Mouse (Mus musculus) CH12.LX (cell line): ENCODE data around the gene Ubtf.

Source experiments
- CHD1 ChIP-seq: IDR thresholded peaks from 2 replicates; pipeline ENCODE4 v1.6.1; 2012; ENCODE audit warnings: low read depth, low read length, improper control_type of control experiment, inconsistent platforms
- CTCF ChIP-seq, 2 experiments: IDR thresholded peaks in 1 of 2; conservative IDR thresholded peaks in 1 of 2; 2 replicates each; pipeline ENCODE4 v1.5.1; 2011 to 2012; ENCODE audit warnings: low read depth in 2 of 2, low read length in 2 of 2, improper control_type of control experiment in 1 of 2, inconsistent platforms in 1 of 2, mild to moderate bottlenecking in 1 of 2, moderate library complexity in 1 of 2
- MAFK ChIP-seq: IDR thresholded peaks from 2 replicates; pipeline ENCODE4 v1.6.1; 2011; ENCODE audit warnings: low read length, improper control_type of control experiment; ENCODE audit not compliant: insufficient replicate concordance
- MAX ChIP-seq: IDR thresholded peaks from 2 replicates; pipeline ENCODE4 v1.6.1; 2011; ENCODE audit warnings: low read length, improper control_type of control experiment
- POLR2AphosphoS2 ChIP-seq: IDR thresholded peaks from 2 replicates; pipeline ENCODE4 v1.6.1; 2011; ENCODE audit warnings: low read depth, low read length, improper control_type of control experiment
- USF1 ChIP-seq: IDR thresholded peaks from 2 replicates; pipeline ENCODE4 v1.6.1; 2014; ENCODE audit warnings: low read depth, mild to moderate bottlenecking, inconsistent platforms, low read length, improper control_type of control experiment

- TF ChIP-seq USF1: no peak
- no peak for TF ChIP-seq CTCF (conservative IDR thresholded peaks at IDR 0.05 in 1 of 2, IDR thresholded peaks at IDR 0.05 in 1 of 2; ENCODE audit: low read depth in 2 of 2, low read length in 2 of 2)
- TF ChIP-seq POLR2AphosphoS2: no peak
- no peak for TF ChIP-seq MAX
- no peak for TF ChIP-seq CHD1
- TF ChIP-seq MAFK: no peak
Observed at GRCm38 (mm10) chr11:102350416-102350815, 30.9 kb upstream of the Ubtf start.
